Mouse (Mus musculus) brain, embryonic 14.5 days (tissue): Measurements from ENCODE around the gene Xirp2.

Source experiments
- CTCF ChIP-seq: fragments of 200-500 bp; IDR thresholded peaks from 2 replicates; pipeline ENCODE4 v1.5.1; 2012; ENCODE audit warnings: inconsistent platforms, mild to moderate bottlenecking, moderate library complexity, borderline replicate concordance; ENCODE audit not compliant: insufficient read depth, insufficient read length; ENCODE audit errors: extremely low read depth
- POLR2A ChIP-seq: fragments of 200-500 bp; IDR thresholded peaks from 2 replicates; pipeline ENCODE4 v1.6.1; 2012; ENCODE audit warnings: mild to moderate bottlenecking, inconsistent platforms, borderline replicate concordance; ENCODE audit not compliant: poor library complexity, insufficient read depth, insufficient read length, severe bottlenecking; ENCODE audit errors: extremely low read depth

GRCm38 (mm10) chr2:67486721-67487120 lies 40.9 kb downstream of the Xirp2 start:
- no peak for TF ChIP-seq POLR2A
- TF ChIP-seq CTCF, result no peak
